Mouse (Mus musculus) liver, embryonic 12.5 days (tissue): Measurements from ENCODE around the gene Nccrp1. TPM values are rescaled to one million over a fixed set of nuclear protein-coding genes. Genes with fewer than 3 reads are reported as not detected.

Source experiments
- ATAC-seq: fragments of 200-750 bp; cut with Nextera tagmentation; 2 replicates; pipeline ENCODE4 v1.8.0; 2017; ENCODE audit warnings: moderate number of reproducible peaks, mild to moderate bottlenecking, moderate library complexity
- H3K27ac ChIP-seq: fragments of 300-500 bp; sonication (generic); 2 replicates; pipeline ENCODE4 v1.5.1; 2016; ENCODE audit warnings: mild to moderate bottlenecking
- H3K27me3 ChIP-seq: fragments of 300-500 bp; sonication (generic); replicated peaks from 2 replicates; pipeline ENCODE4 v1.6.1; 2016; ENCODE audit warnings: mild to moderate bottlenecking, moderate library complexity
- H3K36me3 ChIP-seq: fragments of 300-500 bp; sonication (generic); 2 replicates; pipeline ENCODE4 v1.6.1; 2016; ENCODE audit warnings: mild to moderate bottlenecking, moderate library complexity
- H3K4me1 ChIP-seq: fragments of 300-500 bp; sonication (generic); 2 replicates; pipeline ENCODE4 v1.6.1; 2016
- H3K4me2 ChIP-seq: fragments of 300-500 bp; sonication (generic); 2 replicates; pipeline ENCODE4 v1.6.1; 2016; ENCODE audit warnings: mild to moderate bottlenecking, moderate library complexity
- H3K4me3 ChIP-seq: fragments of 300-500 bp; sonication (generic); 2 replicates; pipeline ENCODE4 v1.5.1; 2016; ENCODE audit warnings: mild to moderate bottlenecking, moderate library complexity
- H3K9ac ChIP-seq: fragments of 300-500 bp; sonication (generic); 2 replicates; pipeline ENCODE4 v1.6.1; 2016; ENCODE audit warnings: mild to moderate bottlenecking, moderate library complexity
- H3K9me3 ChIP-seq: fragments of 300-500 bp; sonication (generic); replicated peaks from 2 replicates; pipeline ENCODE4 v1.6.1; 2016; ENCODE audit warnings: mild to moderate bottlenecking, moderate library complexity
- WGBS: fragments of 180-500 bp; shearing (Covaris S2); methylation state at CpG from one replicate; pipeline ENCODE4 v1.1.7; 2016; ENCODE audit not compliant: insufficient replicate concordance; 5-methylcytosine and 5-hydroxymethylcytosine counted together
- polyA plus RNA-seq: library from polyadenylated mRNA; unstranded; fragments of >200 nt; fragmentation: Nextera tagmentation; extraction: Ambion mirVana; gene quantifications from 2 replicates; pipeline ENCODE4 v1.2.1, GENCODE M21; 2016

The Nccrp1 gene
- polyA plus RNA-seq, 1 experiment from 2014 or later, result not detected

- H3K9ac ChIP-seq, result peak overlapping the region; percentile 51
- H3K9me3 ChIP-seq, result no peaks in the 10 kb centered on the region
- peak overlapping the region; percentile 88 for H3K27ac ChIP-seq
- H3K36me3 ChIP-seq, result peaks cover 21% of the 10 kb centered on the region
- peak overlapping the region; percentile 24 for H3K4me3 ChIP-seq
- no peaks in the 10 kb centered on the region for H3K27me3 ChIP-seq
- H3K4me1 ChIP-seq, result peaks cover 99% of the 10 kb centered on the region
- ATAC-seq, result peak; percentile 88
- 18% methylated on average over 4 of the region's 4 CpGs for WGBS
- peak overlapping the region; percentile 64 for H3K4me2 ChIP-seq
Measured at GRCm38 (mm10) chr7:28581721-28582120, 34.7 kb upstream of the Nccrp1 start.

DNA sequence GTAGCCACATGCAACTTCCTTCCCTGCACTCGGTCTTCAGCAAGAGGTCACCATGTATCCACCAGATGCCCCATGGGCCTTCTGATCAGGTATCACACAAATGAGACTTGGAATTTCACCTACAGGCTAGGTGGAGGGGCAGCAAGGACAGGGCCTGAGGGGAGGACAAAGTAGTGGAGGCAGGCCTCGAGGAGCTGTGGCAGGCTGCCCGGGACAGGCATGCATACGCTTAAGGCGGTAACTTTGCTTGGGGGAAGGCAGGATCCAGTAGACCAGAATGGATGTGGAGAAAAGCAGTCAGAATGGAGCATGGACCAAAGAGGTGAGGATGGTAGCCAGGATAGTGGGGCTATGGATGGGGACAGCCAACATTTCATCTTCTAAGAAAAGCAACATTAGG lies 32.8 kb upstream of the Nccrp1 start:
- Histone ChIP-seq H3K27me3 (no peaks in the 10 kb centered on the region), H3K27ac (peak overlapping the region; percentile 88; the same call in 1 of the 2 replicates), H3K4me3 (no peak overlapping the region), H3K4me2 (no peak overlapping the region), H3K4me1 (peaks cover 100% of the 10 kb centered on the region), H3K9me3 (no peaks in the 10 kb centered on the region), H3K36me3 (peaks cover 21% of the 10 kb centered on the region), H3K9ac (peak overlapping the region; percentile 12; the same call in 1 of the 2 replicates)
- 77% methylated on average over 5 of the region's 5 CpGs for WGBS
- ATAC-seq, result no peak

GRCm38 (mm10) chr7:28578543-28579053 lies 31.5 kb upstream of the Nccrp1 start:
- Histone ChIP-seq H3K27ac (peak overlapping the region; percentile 80), H3K4me2 (no peak overlapping the region), H3K9me3 (no peaks in the 10 kb centered on the region), H3K4me3 (no peak overlapping the region), H3K9ac (peak overlapping the region; percentile 15; the same call in 1 of the 2 replicates), H3K27me3 (no peaks in the 10 kb centered on the region), H3K36me3 (peaks cover 21% of the 10 kb centered on the region), H3K4me1 (peaks cover 100% of the 10 kb centered on the region)
- no peak for ATAC-seq
- 77% methylated on average over 5 of the region's 5 CpGs for WGBS

GRCm38 (mm10) chr7:28577826-28578542 lies 30.9 kb upstream of the Nccrp1 start:
- H3K4me2 ChIP-seq, result no peak overlapping the region
- 0 out of 2 replicates have a peak overlapping the region, but pooled peaks have one; percentile 15 for H3K9ac ChIP-seq
- no peak overlapping the region for H3K4me3 ChIP-seq
- no peaks in the 10 kb centered on the region for H3K27me3 ChIP-seq
- peaks cover 21% of the 10 kb centered on the region for H3K36me3 ChIP-seq
- no peak for ATAC-seq
- H3K4me1 ChIP-seq, result peaks cover 100% of the 10 kb centered on the region
- no peaks in the 10 kb centered on the region for H3K9me3 ChIP-seq
- WGBS, result 75% methylated on average over 9 of the region's 9 CpGs
- H3K27ac ChIP-seq, result peak overlapping the region; percentile 80

DNA sequence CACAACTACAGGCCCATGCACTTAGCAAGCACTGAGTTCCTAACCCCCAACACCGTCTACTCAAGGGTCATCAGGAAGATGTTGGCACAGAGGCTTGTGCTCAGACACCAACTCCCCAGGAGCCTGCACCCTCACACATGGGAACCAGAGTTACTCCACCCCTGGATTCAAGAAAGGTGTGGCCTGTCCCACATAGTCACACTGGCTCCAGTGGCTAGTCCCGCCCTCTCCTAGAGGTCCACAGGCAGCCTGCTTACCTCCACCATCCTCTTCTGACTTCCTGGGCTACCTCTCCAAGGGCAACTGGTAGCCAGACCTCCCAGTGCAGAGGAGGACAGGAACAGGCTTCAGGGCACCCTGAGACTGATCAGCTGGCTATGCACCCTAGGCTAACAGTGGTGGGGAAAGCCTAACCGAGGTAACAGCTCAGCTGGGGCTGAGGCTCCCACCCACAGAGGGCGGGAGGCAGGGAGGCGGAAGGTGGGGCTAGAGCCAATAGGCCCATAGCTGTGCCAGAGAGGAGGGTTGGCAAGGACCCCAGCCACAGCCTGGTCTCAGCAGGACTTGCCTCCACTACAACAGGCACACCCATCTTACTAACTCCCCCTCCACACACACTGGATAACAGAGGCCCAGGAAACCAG lies 29.3 kb upstream of the Nccrp1 start:
- Histone ChIP-seq H3K36me3 (peaks cover 21% of the 10 kb centered on the region), H3K4me3 (peak overlapping the region; percentile 2; the same call in 1 of the 2 replicates), H3K4me1 (peaks cover 100% of the 10 kb centered on the region), H3K27ac (peak overlapping the region; percentile 80), H3K9ac (peak overlapping the region; percentile 52), H3K27me3 (no peaks in the 10 kb centered on the region), H3K9me3 (no peaks in the 10 kb centered on the region), H3K4me2 (peak overlapping the region; percentile 50)
- ATAC-seq, result peak; percentile 79
- WGBS, result 53% methylated on average over 5 of the region's 5 CpGs

DNA sequence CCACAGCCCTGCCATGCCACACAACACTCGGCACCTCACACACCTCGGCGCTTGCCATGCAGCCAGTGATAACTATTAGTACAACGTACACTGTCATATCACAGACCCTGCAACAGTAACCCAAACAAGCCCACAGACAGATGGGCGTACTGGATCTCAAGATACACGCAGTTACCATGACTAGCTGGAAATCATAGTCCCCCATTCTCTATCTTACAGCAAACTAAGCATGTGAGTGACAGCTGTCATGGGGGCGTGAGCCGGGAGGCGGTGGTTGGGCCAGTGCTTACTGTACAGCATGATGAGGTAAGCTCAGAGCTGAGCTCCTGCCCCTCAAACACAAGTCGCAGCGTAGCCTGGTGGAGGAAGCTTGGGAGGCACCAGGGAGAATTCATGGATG lies 28.5 kb upstream of the Nccrp1 start:
- Histone ChIP-seq H3K4me3 (no peak overlapping the region), H3K27ac (peak overlapping the region; percentile 80)
- WGBS, result 50% methylated on average over 11 of the region's 11 CpGs

GRCm38 (mm10) chr7:28573236-28573635 lies 26.2 kb upstream of the Nccrp1 start:
- ATAC-seq, result no peak
- no peaks in the 10 kb centered on the region for H3K9me3 ChIP-seq
- H3K36me3 ChIP-seq, result peaks cover 20% of the 10 kb centered on the region
- no peak overlapping the region for H3K9ac ChIP-seq
- no peak overlapping the region for H3K4me3 ChIP-seq
- H3K27ac ChIP-seq, result peak overlapping the region; percentile 52
- H3K4me1 ChIP-seq, result peaks cover 87% of the 10 kb centered on the region
- H3K27me3 ChIP-seq, result no peaks in the 10 kb centered on the region
- H3K4me2 ChIP-seq, result 0 out of 2 replicates have a peak overlapping the region, but pooled peaks have one; percentile 10
- 84% methylated on average over 3 of the region's 3 CpGs for WGBS

More for the DNA sequence above, 28.5 kb upstream of the Nccrp1 start:
- peak; percentile 31; the same call in 1 of the 2 replicates for ATAC-seq
- Histone ChIP-seq H3K4me1 (peaks cover 100% of the 10 kb centered on the region), H3K9ac (no peak overlapping the region), H3K27me3 (no peaks in the 10 kb centered on the region), H3K4me2 (peak overlapping the region; percentile 50; the same call in 1 of the 2 replicates), H3K36me3 (peaks cover 13% of the 10 kb centered on the region), H3K9me3 (no peaks in the 10 kb centered on the region)

DNA sequence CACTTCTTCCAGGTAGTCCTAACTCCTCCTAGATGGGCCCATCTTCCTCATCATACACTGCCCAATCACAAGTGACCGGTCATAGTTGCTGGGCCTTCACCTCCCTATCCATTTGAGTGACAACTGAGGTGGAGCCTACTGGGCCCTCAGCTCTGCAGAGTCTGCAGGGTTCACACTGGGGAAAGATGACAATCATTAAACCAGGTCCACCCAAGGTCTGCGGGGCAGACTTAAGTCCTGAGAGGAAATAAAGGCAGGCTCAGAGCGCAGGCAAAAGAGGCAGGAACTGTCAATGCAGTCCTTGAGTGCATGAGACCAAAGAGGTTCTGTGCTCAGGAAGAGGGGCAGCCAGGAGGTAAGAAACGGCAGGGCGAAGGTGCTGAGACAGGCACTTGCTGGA lies 25.6 kb upstream of the Nccrp1 start:
- no peaks in the 10 kb centered on the region for H3K27me3 ChIP-seq
- no peaks in the 10 kb centered on the region for H3K9me3 ChIP-seq
- 67% methylated on average over 5 of the region's 5 CpGs for WGBS
- peak overlapping the region; percentile 52 for H3K27ac ChIP-seq
- ATAC-seq, result no peak
- H3K4me3 ChIP-seq, result no peak overlapping the region
- no peak overlapping the region for H3K9ac ChIP-seq
- no peak overlapping the region for H3K4me2 ChIP-seq
- peaks cover 26% of the 10 kb centered on the region for H3K36me3 ChIP-seq
- peaks cover 85% of the 10 kb centered on the region for H3K4me1 ChIP-seq

DNA sequence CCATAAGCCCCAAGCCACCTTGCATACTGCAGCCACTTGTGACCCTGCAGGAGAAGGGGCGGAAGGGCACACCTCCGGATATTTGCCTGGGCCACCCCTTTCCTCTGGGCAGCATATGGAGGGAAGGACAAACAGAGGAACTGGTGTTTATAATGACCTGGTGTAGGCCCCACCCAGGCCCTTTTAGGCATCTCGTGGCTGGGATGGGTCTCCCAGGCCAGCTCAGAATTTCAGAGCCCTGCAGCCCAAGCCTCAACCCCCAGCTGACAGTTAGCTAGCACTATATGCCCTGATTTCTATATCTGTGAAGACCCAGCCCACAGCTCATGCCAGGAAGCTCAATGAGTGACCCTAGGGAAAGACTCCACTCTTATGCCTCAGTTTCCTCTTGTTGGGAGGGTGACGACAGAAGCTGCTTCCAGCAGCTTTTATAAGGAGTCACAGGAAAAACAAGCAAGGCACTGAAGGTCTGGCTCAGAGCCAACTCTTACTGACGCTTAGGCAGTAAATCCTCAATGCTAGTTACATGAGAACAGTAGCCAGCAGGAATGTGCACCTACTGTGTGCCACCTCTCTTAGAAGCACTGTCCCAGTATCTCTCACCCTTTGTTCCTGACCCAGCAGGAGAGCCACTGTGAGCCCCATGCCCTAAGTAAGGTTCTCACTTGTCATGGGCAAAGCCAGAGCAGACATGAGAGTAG lies 24.1 kb upstream of the Nccrp1 start:
- Histone ChIP-seq H3K9me3 (no peaks in the 10 kb centered on the region), H3K27ac (0 out of 2 replicates have a peak overlapping the region, but pooled peaks have one; percentile 8), H3K27me3 (no peaks in the 10 kb centered on the region), H3K9ac (no peak overlapping the region), H3K4me3 (no peak overlapping the region), H3K4me2 (no peak overlapping the region), H3K4me1 (peaks cover 69% of the 10 kb centered on the region), H3K36me3 (peaks cover 41% of the 10 kb centered on the region)
- ATAC-seq, result no peak
- WGBS, result 61% methylated on average over 5 of the region's 5 CpGs

DNA sequence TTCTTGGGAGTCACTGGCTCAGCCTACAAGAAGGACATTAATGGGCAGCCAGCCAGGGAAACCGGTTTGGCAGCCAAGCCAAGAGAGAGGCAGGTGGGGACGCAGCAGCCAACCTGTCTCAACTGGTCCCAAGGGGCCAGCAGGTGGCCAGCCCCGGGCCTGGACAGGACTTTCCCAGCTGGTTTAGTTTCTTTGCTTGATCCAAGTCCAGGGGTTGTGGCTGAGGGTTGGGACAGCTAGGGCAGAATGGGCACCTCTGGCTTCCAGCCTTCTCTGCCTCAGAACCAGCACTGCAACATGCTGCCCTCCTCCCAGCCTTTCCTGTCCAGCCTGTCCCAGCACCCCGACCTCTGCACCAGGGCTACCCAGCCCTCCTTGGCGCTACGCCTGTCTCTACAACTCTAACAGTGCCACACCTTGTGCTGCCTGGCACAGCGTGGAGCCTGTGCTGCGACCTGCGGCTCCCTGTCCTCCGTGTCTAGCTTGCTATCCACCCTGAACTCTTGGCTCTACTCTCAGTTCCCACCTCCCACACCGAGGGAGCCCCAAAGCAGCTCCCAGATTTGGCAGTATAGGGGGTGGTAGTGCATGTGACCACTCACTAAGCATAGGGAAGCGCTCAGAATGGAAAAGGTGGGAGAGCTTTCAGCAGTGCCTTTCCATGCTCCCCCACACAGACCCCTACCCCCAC lies 23.4 kb upstream of the Nccrp1 start:
- Histone ChIP-seq H3K4me3 (no peak overlapping the region), H3K4me2 (no peak overlapping the region), H3K36me3 (peaks cover 48% of the 10 kb centered on the region), H3K27me3 (no peaks in the 10 kb centered on the region), H3K9me3 (no peaks in the 10 kb centered on the region), H3K27ac (0 out of 2 replicates have a peak overlapping the region, but pooled peaks have one; percentile 8), H3K4me1 (peaks cover 62% of the 10 kb centered on the region), H3K9ac (no peak overlapping the region)
- no peak for ATAC-seq
- 77% methylated on average over 12 of the region's 12 CpGs for WGBS

GRCm38 (mm10) chr7:28568253-28568652 lies 21.2 kb upstream of the Nccrp1 start:
- no peaks in the 10 kb centered on the region for H3K9me3 ChIP-seq
- H3K36me3 ChIP-seq, result peaks cover 70% of the 10 kb centered on the region
- no peak overlapping the region for H3K4me3 ChIP-seq
- no peak overlapping the region for H3K9ac ChIP-seq
- no peak overlapping the region for H3K4me2 ChIP-seq
- no peak overlapping the region for H3K27ac ChIP-seq
- no peaks in the 10 kb centered on the region for H3K27me3 ChIP-seq
- ATAC-seq, result no peak
- peaks cover 40% of the 10 kb centered on the region for H3K4me1 ChIP-seq
